Mouse (Mus musculus): ENCODE data around the gene Kcnk6.

DNA sequence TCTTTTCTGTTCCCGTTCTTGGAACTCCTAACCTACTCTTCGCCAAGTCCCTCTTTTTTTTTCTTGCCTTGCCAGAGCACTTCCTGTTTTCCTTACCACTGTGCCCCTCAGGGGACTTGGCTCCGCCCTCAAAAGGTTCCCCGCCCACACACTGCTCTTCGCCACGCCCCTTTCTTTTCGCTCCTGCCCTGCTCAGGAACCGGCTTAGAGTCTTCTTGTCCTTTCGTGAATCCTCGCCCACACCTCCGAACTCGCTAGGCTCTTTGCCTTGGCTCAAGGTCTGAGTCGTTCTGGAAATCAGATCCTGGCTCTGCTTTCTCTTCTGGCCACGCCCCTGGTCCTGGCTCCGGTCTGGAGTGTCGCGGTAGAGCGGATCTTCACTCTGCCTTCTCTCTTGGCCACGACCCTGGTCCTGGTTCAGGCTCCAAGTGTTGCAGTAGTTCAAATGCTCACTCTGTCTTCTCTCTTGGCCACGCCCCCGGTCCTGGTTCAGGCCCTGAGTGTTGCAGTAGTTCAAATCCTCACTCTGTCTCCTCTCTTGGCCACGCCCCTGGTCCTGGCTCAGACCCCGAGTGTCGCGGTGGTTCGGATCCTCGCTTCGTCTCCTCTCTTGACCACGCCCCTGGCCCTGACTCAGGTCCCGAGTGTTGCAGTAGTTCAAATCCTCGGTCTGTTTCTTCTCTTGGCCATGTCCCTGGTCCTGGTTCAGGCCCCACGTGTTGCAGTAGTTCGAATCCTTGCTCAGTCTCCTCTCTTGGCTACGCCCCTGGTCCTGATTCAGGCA lies 20.7 kb downstream of the Kcnk6 start:
- TF ChIP-seq CTCF (IDR thresholded peaks at IDR 0.05; ENCODE audit: control insufficient read depth, insufficient read depth, insufficient read length) (no peak), MYOD1 (IDR thresholded peaks at IDR 0.05; ENCODE audit: control insufficient read depth, insufficient read length, low read depth) (no peak), FOSL1 (IDR thresholded peaks at IDR 0.05; ENCODE audit: insufficient read depth, low read length, poor library complexity, severe bottlenecking) (no peak), MAX (IDR thresholded peaks at IDR 0.05) (no peak)
